Mouse (Mus musculus) thymus, adult 2 months (tissue): ENCODE results near the gene Lmx1a.

Experiments
- CTCF ChIP-seq: fragments of 200-500 bp; IDR thresholded peaks from 2 replicates; pipeline ENCODE4 v1.5.1; 2012; ENCODE audit warnings: mild to moderate bottlenecking, control low read depth, low read length, moderate library complexity, borderline replicate concordance; ENCODE audit not compliant: control insufficient read depth, poor library complexity, insufficient read depth; ENCODE audit errors: extremely low read depth
- POLR2A ChIP-seq: fragments of 200-500 bp; IDR thresholded peaks from 2 replicates; pipeline ENCODE4 v1.6.1; 2012; ENCODE audit warnings: mild to moderate bottlenecking, low read length, control low read depth, moderate library complexity; ENCODE audit not compliant: control insufficient read depth, poor library complexity, insufficient read depth; ENCODE audit errors: extremely low read depth

DNA sequence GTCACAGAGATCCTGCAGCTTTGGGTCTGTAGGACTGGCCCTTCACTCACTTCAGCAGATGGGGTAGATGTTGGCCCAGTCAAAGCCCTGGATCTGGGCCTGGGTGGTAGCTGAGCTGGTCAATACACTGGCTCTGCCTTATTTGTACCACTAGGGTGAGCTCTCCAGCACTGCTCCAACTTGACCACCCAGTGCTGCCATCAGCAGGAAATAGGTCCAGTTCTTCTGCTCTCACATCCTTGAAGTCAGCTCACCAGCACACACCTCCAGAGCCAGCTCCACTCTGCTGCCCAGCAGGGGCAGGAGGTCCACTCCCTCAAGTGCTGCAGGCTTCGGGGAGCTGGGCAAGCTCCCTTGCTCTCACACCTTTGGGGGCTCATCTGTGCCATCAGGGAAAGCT is 183.0 kb downstream of the Lmx1a start:
- no peak for TF ChIP-seq CTCF
- no peak for TF ChIP-seq POLR2A
